Mouse (Mus musculus): ENCODE results near the gene Mab21l2. TPM values are rescaled to one million over a fixed set of nuclear protein-coding genes. Genes with fewer than 3 reads are reported as not detected.

The Mab21l2 gene
- polyA plus RNA-seq, 1 experiment, result 8.6 TPM

DNA sequence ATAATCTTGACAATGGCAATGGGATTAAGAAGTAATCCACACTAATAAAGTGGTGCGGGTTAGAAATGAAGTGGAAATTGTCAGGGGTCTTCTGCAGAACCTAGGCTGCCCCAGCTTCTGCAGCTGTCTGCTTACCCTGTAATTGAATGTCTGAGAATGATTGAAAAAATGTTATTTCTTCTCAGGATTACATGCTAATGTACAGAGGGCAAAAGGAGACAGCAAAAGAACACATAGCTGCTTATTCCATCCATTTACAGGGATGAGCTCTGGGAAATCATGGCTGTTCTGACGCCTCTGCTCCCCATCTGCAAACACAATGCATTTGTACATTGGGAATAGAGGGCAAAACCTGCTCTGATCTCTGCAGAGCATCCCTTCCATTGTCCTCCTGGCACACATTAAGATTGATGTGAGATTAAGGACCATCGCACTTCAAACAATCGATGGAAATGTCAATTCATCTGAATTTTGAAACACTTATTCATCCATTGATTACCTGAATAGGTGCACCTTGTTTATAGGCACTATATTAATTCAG, 7.3 kb downstream of the Mab21l2 start:
- DNase-seq (ENCODE audit: low read depth, low spot score), result no peak
- 81% methylated on average over 4 of the region's 4 CpGs for WGBS

DNA sequence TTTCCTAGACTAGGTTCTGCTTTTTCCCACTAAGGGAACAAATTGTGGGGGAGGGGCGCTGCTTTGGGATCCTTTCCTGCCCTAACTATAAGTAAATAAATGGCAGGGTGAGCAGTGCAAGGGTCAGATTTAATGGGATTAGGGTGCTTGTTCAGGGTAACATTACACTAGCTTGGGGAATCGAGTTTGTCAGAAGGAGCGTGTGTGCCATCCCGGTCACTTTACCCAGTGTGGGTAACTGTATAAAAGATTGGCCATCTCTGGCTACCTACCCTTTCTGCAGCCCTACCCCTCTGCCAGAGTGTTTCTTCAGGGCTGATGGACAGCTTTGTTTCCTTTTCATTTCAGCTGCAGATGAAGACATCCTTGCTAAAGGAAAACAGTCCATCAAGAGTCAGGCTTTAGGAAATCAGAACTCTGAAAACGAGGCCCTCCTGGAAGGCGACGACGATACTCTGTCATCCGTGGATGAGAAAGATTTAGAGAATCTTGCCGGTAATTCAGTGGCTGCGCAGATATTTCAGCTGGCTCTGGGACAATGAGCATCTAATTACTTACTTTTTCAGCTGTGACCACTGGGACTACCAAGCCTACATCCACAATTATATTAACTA, 8.8 kb downstream of the Mab21l2 start:
- DNase-seq (ENCODE audit: low read depth, low spot score), result no peak
- WGBS, result 63% methylated on average over 11 of the region's 11 CpGs

DNA sequence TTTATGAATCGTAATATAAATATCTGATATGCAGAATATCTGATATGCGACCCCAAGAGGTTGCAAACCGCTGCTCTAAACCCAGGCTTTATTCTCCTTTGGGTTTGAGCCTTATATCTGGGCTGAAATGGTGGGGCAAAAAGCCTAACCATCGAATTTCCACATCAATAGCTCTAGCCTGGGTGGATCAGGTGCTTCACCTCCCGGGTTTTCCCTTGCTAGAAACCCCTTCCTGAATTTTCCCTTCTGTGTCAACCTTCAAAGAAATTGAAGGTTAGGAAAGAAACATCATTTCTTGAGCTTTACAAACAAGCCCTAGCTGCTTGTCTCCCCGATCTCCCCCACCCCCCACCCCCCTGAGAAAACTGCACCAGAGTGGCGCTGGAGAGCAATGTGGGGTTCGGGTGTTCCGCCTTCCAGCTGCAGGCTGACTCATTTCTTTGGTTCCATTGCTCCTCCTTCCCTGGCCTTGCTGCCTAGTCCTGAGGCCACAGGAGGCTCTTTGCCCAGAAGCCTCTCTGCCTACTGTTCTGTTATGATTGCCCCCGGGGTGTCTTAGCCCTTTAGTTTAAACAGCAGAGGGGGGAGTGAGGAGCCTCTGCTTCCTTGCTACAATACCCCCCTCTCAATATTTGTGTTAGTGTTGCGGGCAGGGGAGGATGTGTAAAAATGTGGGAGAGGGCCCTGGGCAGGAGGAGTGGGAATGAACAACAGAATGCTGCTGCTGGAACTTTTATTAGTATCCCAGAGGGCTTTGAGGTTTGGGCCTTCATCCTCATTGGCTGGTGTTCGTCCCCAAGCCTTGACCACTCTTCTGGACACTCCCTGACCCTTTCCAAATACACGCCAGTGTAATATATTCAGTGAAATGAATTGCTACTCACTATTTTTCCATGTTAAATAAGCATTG, 9.5 kb downstream of the Mab21l2 start:
- 55% methylated on average over 13 of the region's 13 CpGs for WGBS
- no peak for DNase-seq (ENCODE audit: low read depth, low spot score)

DNA sequence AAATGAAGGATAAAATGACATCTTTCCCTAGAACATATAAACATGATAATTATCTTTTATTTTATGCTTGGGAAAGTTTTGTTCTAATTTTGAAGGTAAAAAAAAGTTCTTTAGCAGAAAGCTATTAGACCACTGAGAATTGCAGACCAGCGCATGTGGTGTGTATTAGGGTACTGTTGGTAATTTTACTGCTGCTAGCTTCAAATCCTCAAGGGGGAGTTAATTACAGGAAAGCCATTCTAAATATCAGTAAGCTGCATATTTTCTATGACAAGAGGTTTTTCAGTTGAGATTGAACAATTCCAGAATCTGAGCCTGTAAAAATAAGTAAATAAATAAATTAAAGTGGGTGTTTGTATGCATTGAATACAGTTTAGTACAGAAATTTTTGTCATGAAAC, 11.7 kb downstream of the Mab21l2 start:
- 92% methylated on average over 1 of the region's 1 CpGs for WGBS
- DNase-seq (ENCODE audit: low read depth, low spot score), result no peak

DNA sequence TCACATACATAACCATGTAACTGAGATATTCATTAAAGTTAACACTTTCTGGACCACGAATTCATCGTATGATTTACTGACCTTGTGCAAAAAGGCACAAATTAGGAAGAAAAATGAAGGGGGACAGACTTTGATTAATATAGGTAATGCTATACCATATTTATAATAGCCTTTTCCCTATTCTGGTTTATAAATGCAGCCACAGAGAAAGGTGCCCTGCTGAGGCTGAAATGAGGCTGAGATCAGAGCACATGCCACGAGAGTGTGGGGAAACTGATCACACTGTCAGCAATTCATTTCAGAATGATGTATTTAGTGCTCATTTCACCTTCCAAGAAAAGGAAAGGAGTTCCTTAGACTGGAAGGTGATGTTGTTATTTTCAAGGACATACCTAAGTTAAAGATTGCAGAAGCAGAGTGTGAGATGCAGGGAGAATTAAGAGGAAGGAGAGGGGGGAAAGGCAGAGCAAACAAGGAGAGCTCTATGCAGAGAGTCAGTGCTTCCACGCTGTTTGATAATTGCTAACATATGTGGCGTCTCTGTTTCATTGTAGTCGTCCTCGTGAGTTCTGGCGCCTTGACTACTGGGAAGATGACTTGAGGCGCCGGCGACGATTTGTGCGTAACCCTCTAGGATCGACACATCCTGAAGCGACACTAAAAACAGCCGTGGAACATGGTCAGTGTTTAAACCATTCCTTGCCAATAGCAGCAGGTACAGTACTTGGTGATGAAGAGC, 16.7 kb downstream of the Mab21l2 start:
- no peak for DNase-seq (ENCODE audit: low read depth, low spot score)
- WGBS, result 88% methylated on average over 16 of the region's 16 CpGs

DNA sequence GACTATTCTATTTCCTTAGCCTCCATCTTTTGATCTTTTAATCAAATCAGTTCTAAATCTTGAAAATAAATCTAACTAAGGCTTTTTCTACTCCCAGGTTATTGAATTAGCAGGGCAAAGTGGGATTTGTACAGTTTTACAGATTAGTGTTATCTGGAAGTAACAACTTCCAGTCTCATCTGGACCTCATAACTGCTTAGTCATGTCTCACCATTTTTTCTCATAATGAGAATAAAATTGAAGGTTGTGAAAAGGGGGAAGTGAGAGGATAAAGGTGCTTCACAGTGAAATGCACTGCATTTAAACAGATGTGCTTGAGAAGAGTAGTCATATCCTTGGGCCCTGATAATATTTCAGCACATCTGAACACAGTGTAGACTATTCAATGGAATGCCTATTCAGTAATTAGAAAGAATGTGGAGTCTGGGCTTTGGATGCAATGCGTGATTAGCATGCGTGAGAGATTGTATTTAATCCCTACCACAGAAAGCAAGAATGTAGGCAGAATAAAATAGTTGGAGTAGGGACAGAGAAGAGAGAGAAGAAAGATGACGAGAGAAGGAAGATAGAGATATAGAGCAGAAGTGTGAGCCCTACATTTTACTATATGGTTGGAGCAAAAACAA, 25.4 kb downstream of the Mab21l2 start:
- DNase-seq (ENCODE audit: low read depth, low spot score), result no peak
- 89% methylated on average over 3 of the region's 3 CpGs for WGBS

DNA sequence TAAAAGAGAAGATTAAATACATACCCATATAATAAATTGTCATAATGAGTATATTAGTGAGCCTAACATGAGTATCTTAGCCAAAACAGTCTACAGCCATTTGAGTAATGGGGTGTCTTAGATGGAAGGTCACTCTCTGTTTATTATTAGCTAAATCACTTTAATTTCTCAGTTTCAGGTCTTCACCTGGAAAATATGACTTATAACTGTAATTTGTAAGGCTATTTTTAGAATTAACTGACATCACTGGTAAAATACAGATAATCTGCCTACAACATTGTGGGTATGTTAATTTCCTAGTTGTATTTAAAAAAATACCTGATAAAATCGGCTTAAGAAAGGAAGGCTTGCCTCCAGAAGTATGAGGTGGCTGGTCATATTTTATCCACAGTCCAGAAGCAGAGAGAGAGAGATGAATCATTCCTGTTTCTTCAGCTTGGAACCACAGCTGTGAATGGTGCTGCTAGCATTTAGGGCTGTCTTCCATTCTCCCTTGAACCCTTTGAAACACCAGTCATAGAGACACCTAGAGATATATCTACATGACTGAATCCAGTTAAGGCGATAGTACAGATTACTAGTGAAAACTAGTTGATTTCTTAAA, 29.8 kb downstream of the Mab21l2 start:
- no peak for DNase-seq (ENCODE audit: low read depth, low spot score)
- 92% methylated on average over 2 of the region's 2 CpGs for WGBS

DNA sequence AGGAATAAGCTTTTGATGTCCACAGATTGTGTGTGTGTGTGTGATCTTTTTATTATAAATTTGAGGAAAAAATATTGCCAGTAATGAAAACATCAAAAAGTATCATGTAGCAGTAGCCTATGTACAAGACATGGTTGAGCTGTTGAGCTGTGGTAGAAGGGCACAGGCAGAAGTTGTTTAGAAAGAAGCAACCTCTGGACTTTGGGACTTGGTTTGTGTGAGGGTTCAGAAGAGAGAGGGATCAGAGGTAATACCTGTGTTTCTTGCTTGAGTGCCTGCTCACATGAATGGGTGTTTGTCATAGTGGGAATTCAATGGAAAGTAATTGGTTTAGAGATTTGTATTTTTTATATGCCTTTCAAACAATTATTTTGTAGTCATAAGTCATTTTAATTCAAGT, 47.8 kb downstream of the Mab21l2 start:
- DNase-seq (ENCODE audit: low read depth, low spot score), result no peak

Data from large intestine, adult 2 months (tissue).